Mouse (Mus musculus) MEL (cell line): ENCODE measurements around the gene Tjp2.

Source experiments
- CTCF ChIP-seq, 3 experiments: IDR thresholded peaks in 2 of 3; conservative IDR thresholded peaks in 1 of 3; 2 replicates each; pipeline ENCODE4 v1.5.1; 2011 to 2012; ENCODE audit warnings: low read length in 3 of 3, low read depth in 2 of 3, mild to moderate bottlenecking in 2 of 3, improper control_type of control experiment in 1 of 3, inconsistent platforms in 1 of 3, mixed read lengths in 1 of 3, moderate library complexity in 1 of 3; ENCODE audit not compliant: control insufficient read depth in 1 of 3, insufficient read depth in 1 of 3, poor library complexity in 1 of 3, severe bottlenecking in 1 of 3
- EP300 ChIP-seq, 2 experiments: IDR thresholded peaks; 2 replicates each; pipeline ENCODE4 v1.6.1; 2011; ENCODE audit warnings: improper control_type of control experiment in 2 of 2, low read length in 2 of 2, low read depth in 1 of 2, mild to moderate bottlenecking in 1 of 2
- MAZ ChIP-seq: IDR thresholded peaks from 2 replicates; pipeline ENCODE4 v1.6.1; 2012; ENCODE audit warnings: low read depth, mild to moderate bottlenecking, inconsistent platforms, low read length, improper control_type of control experiment
- SIN3A ChIP-seq: IDR thresholded peaks from 2 replicates; pipeline ENCODE4 v1.6.1; 2012; ENCODE audit warnings: low read length, improper control_type of control experiment, inconsistent platforms
- ZNF384 ChIP-seq: IDR thresholded peaks from 2 replicates; pipeline ENCODE4 v1.6.1; 2012; ENCODE audit warnings: low read depth, mild to moderate bottlenecking, inconsistent platforms, low read length, improper control_type of control experiment

DNA sequence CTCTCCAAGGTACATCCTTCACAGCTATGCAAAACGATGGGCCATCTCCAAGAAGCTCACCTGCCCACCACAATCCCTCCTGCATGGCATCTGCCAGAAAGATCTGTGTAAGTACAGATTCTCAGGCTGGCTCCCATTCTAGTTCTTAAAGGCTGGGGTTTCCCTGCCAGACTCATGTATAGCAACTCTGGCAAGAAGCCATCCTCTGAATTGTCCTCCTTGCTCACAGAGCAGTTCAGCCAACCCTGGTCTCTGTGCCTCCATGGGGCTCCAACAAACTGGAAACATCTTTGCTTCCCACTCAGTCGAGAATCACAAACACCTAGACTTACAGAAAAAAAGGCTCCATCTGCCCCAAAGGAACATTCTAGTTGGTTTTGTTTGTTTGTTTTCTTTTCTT is 139.5 kb downstream of the Tjp2 start:
- TF ChIP-seq CTCF (IDR thresholded peaks at IDR 0.05 in 2 of 3, conservative IDR thresholded peaks at IDR 0.05 in 1 of 3; ENCODE audit: control insufficient read depth in 1 of 3, insufficient read depth in 1 of 3, low read depth in 2 of 3, low read length in 3 of 3, poor library complexity in 1 of 3, severe bottlenecking in 1 of 3) (no peak), MAZ (no peak), ZNF384 (no peak), EP300 (IDR thresholded peaks at IDR 0.05; ENCODE audit: low read depth in 1 of 2, low read length in 2 of 2) (no peak), SIN3A (no peak)
